Mouse (Mus musculus) layer of hippocampus, postnatal 10 days (tissue): ENCODE data around the gene Gm9745. TPM values are rescaled to one million over a fixed set of nuclear protein-coding genes. Genes with fewer than 3 reads are reported as not detected.
"Not testable (repeated sequence)": the region's sequence is repeated elsewhere in the genome, so short reads cannot be mapped to it uniquely, and the experiment has no call there.

ENCODE experiments used
- DNase-seq, 2 experiments: peaks; one replicate each; pipeline ENCODE4 v3.0.0; 2021; ENCODE audit warnings: low spot score in 2 of 2
- microRNA-seq, 2 experiments: library from miRNA; unstranded; fragments of <30 nt; microRNA quantifications; one replicate each; pipeline ENCODE4 v1.2.0; 2021
- total RNA-seq, 2 experiments: library from RNA; stranded (reverse); gene quantifications; 2 replicates each; pipeline ENCODE4 v1.2.3; 2021

Gene Gm9745
- total RNA-seq, 2 experiments from 2014 or later: not detected

- not testable (repeated sequence) for DNase-seq
These were observed 34.1 kb downstream of the Gm9745 start for GRCm38 (mm10) chr13:8913890-8914289.

- not testable (repeated sequence) for DNase-seq
These were observed 42.0 kb downstream of the Gm9745 start for GRCm38 (mm10) chr13:8905986-8906385.

Small RNA genes lying within 50 kb of the gene (microRNA-seq; reads per million reads assigned to microRNA genes)
- 0 reads per million in 2 experiments for gene Gm22750

Other genes with a start within 250 kb of the Gm9745 start
- gene Wdr37, start 76.3 kb downstream of the Gm9745 start, total RNA-seq: 10 to 100 TPM; 85.6 to 86.1 TPM
- 10 to 100 TPM; 60.3 to 64.6 TPM for gene Idi1, start 62.7 kb downstream of the Gm9745 start, total RNA-seq
- not detected for gene Idi2, start 4.6 kb upstream of the Gm9745 start, total RNA-seq
- 10 to 100 TPM; 43.2 to 43.4 TPM for gene Gtpbp4, start 47.9 kb upstream of the Gm9745 start, total RNA-seq
- 10 to 100 TPM; 95.8 to 98.1 TPM for gene Larp4b, start 145.7 kb upstream of the Gm9745 start, total RNA-seq